Comparison of ENCODE assay signal across 31 mouse cellular contexts in the genomic region with DNA sequence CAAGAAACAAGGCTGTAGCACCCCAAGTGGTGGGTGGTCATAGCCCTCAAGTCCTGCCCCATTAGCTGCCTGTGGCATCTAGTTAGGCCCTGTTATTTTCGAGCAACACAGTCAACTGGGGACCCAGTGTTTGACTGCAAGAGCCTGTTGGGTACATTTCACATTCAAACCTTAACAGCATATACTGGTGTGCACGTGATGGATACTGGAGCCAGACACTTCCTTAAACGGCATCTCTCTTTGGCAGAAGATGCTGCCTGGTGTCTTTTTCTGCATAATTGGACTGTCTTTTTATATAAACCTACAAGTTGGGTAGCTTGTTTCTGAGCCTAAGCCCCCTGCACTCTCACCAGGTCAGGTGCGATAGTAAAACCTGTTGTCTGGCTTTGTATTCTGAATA.
DNase-seq lines count a peak whose midpoint lies in the region; ATAC-seq and TF ChIP-seq lines count a peak whose summit lies in the region.
"Had no signal": no experiment of that assay in that cellular context is flagged by ENCODE, and none has a peak within 500 bp of the region (broad histone marks: within the 10 kb centered on the region; RNA-seq: fewer than 3 reads in every experiment).

No protein-coding gene starts in this region.

- no peak for ATAC-seq in lung, embryonic 14.5 days (ENCODE audit: insufficient read depth)
- peak; percentile 92 for ATAC-seq in forebrain, postnatal 0 days
- no peak for ATAC-seq in CD4-positive, CD25-positive, alpha-beta regulatory T cell, adult 4 months
- ATAC-seq: midbrain, embryonic 13.5 days had no signal

- no peak overlapping the region for H3K27ac ChIP-seq in lung, embryonic 14.5 days (ENCODE audit: low read depth)
- no peak overlapping the region for H3K27ac ChIP-seq in forebrain, postnatal 0 days (ENCODE audit: low read depth, low read length)
- H3K27ac ChIP-seq: embryonic facial prominence, embryonic 12.5 days; heart, adult 2 months; heart, embryonic 13.5 days; hindbrain, embryonic 15.5 days; limb, embryonic 13.5 days; liver, embryonic 13.5 days; lung, embryonic 15.5 days; midbrain, embryonic 13.5 days; neural tube, embryonic 15.5 days had no signal

- DNase-seq in heart, adult 11 months = peak; percentile 70
- no peak for DNase-seq in heart, adult 9 months (ENCODE audit: low spot score in 2 of 2)
- no peak for DNase-seq in lung, embryonic 14.5 days
- DNase-seq in lung, postnatal 10 days = no peak
- peak; percentile 32 for DNase-seq in brain, embryonic 14.5 days (ENCODE audit: low read depth)
- peak; percentile 79 for DNase-seq in forebrain, postnatal 0 days
- DNase-seq: adrenal gland, postnatal 10 days; B cell, adult 2 months; cerebellum, adult 11 months; cerebellum, adult 9-10 months; embryo, embryonic 11 days; gastrocnemius, postnatal 14 days; heart, adult 2 months; heart, postnatal 10 days; kidney, adult 18-20 months; kidney, postnatal 4 days; liver, embryonic 13.5 days; lung, postnatal 36 days; right cerebral cortex, adult 18-20 months; spleen, adult 18-20 months; thymus, adult 18-20 months; thymus, postnatal 25 days had no signal

- no peak overlapping the region for H3K4me3 ChIP-seq in lung, embryonic 14.5 days (ENCODE audit: low read depth, low read length)
- H3K4me3 ChIP-seq in forebrain, postnatal 0 days (ENCODE audit: low read depth, low read length) = no peak overlapping the region
- H3K4me3 ChIP-seq: embryonic facial prominence, embryonic 12.5 days; heart, adult 2 months; heart, embryonic 13.5 days; hindbrain, embryonic 15.5 days; limb, embryonic 13.5 days; liver, embryonic 13.5 days; lung, embryonic 15.5 days; midbrain, embryonic 13.5 days; neural tube, embryonic 15.5 days had no signal

- no peaks in the 10 kb centered on the region for H3K36me3 ChIP-seq in lung, embryonic 14.5 days (ENCODE audit: insufficient read depth)
- H3K36me3 ChIP-seq in forebrain, postnatal 0 days (ENCODE audit: insufficient read depth) = no peaks in the 10 kb centered on the region
- H3K36me3 ChIP-seq: embryonic facial prominence, embryonic 12.5 days; G1E; heart, embryonic 13.5 days; hindbrain, embryonic 15.5 days; limb, embryonic 13.5 days; liver, embryonic 13.5 days; lung, embryonic 15.5 days; midbrain, embryonic 13.5 days; neural tube, embryonic 15.5 days had no signal

- H3K9me3 ChIP-seq in lung, embryonic 14.5 days (ENCODE audit: low read depth, low read length) = no peaks in the 10 kb centered on the region
- H3K9me3 ChIP-seq in forebrain, postnatal 0 days (ENCODE audit: low read length) = no peaks in the 10 kb centered on the region
- H3K9me3 ChIP-seq: embryonic facial prominence, embryonic 12.5 days; heart, embryonic 13.5 days; hindbrain, embryonic 15.5 days; limb, embryonic 13.5 days; liver, embryonic 13.5 days; lung, embryonic 15.5 days; midbrain, embryonic 13.5 days; neural tube, embryonic 15.5 days had no signal

- H3K4me2 ChIP-seq in lung, embryonic 14.5 days = no peak overlapping the region
- no peak overlapping the region for H3K4me2 ChIP-seq in forebrain, postnatal 0 days (ENCODE audit: low read depth)
- H3K4me2 ChIP-seq: embryonic facial prominence, embryonic 12.5 days; heart, embryonic 13.5 days; hindbrain, embryonic 15.5 days; limb, embryonic 13.5 days; liver, embryonic 13.5 days; lung, embryonic 15.5 days; midbrain, embryonic 13.5 days; neural tube, embryonic 15.5 days had no signal

- no peak for TF ChIP-seq POLR2A in brain, embryonic 14.5 days (IDR thresholded peaks at IDR 0.05; ENCODE audit: borderline replicate concordance, extremely low read depth, insufficient read depth, insufficient read length, poor library complexity, severe bottlenecking)

- WGBS in lung, embryonic 14.5 days = 70% methylated on average over 4 of the region's 4 CpGs
- WGBS in forebrain, postnatal 0 days = 22% methylated on average over 4 of the region's 4 CpGs

- H3K27me3 ChIP-seq in lung, embryonic 14.5 days (ENCODE audit: insufficient read depth, low read length) = no peaks in the 10 kb centered on the region
- H3K27me3 ChIP-seq in forebrain, postnatal 0 days (ENCODE audit: insufficient read depth, low read length) = no peaks in the 10 kb centered on the region
- H3K27me3 ChIP-seq: embryonic facial prominence, embryonic 12.5 days; heart, embryonic 13.5 days; liver, embryonic 13.5 days; lung, embryonic 15.5 days; neural tube, embryonic 15.5 days had no signal

- peak; percentile 16; the same call in 1 of the 2 replicates for TF ChIP-seq CTCF in lung, embryonic 14.5 days (IDR thresholded peaks at IDR 0.05; ENCODE audit: low read depth)
- TF ChIP-seq CTCF in brain, embryonic 14.5 days (IDR thresholded peaks at IDR 0.05; ENCODE audit: borderline replicate concordance, extremely low read depth, insufficient read depth, insufficient read length) = no peak
- peak; percentile 36; the same call in 1 of the 2 replicates for TF ChIP-seq CTCF in forebrain, postnatal 0 days (IDR thresholded peaks at IDR 0.05; ENCODE audit: low read depth)

- no peak overlapping the region for H3K9ac ChIP-seq in lung, embryonic 14.5 days
- no peak overlapping the region for H3K9ac ChIP-seq in forebrain, postnatal 0 days
- H3K9ac ChIP-seq: embryonic facial prominence, embryonic 12.5 days; heart, embryonic 13.5 days; hindbrain, embryonic 15.5 days; limb, embryonic 13.5 days; liver, embryonic 13.5 days; lung, embryonic 15.5 days; midbrain, embryonic 13.5 days; neural tube, embryonic 15.5 days had no signal

- H3K4me1 ChIP-seq in lung, embryonic 14.5 days (ENCODE audit: insufficient read depth) = no peaks in the 10 kb centered on the region
- H3K4me1 ChIP-seq in forebrain, postnatal 0 days (ENCODE audit: insufficient read depth) = 0 out of 2 replicates have a peak, but pooled peaks cover 5% of the 10 kb centered on the region
- H3K4me1 ChIP-seq: heart, embryonic 13.5 days; hindbrain, embryonic 15.5 days; limb, embryonic 13.5 days; liver, embryonic 13.5 days; lung, embryonic 15.5 days; neural tube, embryonic 15.5 days had no signal

Comparison
In these comparisons a context has a peak if more than half of its experiments do, and no peak if none do; other contexts are left out.
1. DNase-seq: peak in heart, adult 11 months (single experiment), brain, embryonic 14.5 days (single experiment) and forebrain, postnatal 0 days (single experiment); none in heart, adult 9 months (0 of 2), lung, embryonic 14.5 days (single experiment) and lung, postnatal 10 days (single experiment).